Mouse (Mus musculus) testis, adult 2 months (tissue): ENCODE results near the gene Camta1.

Experiments
- CTCF ChIP-seq: fragments of 200-500 bp; IDR thresholded peaks from 2 replicates; pipeline ENCODE4 v1.5.1; 2012; ENCODE audit warnings: low read depth, mild to moderate bottlenecking, inconsistent platforms, low read length, moderate library complexity; ENCODE audit not compliant: control insufficient read depth, insufficient read depth, insufficient replicate concordance
- POLR2A ChIP-seq: fragments of 200-500 bp; IDR thresholded peaks from 2 replicates; pipeline ENCODE4 v1.6.1; 2012; ENCODE audit warnings: low read depth, mild to moderate bottlenecking, inconsistent platforms, low read length, moderate library complexity; ENCODE audit not compliant: control insufficient read depth

GRCm38 (mm10) chr4:150901651-150902050 lies 960.0 kb downstream of the Camta1 start:
- TF ChIP-seq CTCF: peak; percentile 93
- TF ChIP-seq POLR2A: no peak
